Comparison of ENCODE assay signal across 9 mouse cellular contexts in the genomic region with DNA sequence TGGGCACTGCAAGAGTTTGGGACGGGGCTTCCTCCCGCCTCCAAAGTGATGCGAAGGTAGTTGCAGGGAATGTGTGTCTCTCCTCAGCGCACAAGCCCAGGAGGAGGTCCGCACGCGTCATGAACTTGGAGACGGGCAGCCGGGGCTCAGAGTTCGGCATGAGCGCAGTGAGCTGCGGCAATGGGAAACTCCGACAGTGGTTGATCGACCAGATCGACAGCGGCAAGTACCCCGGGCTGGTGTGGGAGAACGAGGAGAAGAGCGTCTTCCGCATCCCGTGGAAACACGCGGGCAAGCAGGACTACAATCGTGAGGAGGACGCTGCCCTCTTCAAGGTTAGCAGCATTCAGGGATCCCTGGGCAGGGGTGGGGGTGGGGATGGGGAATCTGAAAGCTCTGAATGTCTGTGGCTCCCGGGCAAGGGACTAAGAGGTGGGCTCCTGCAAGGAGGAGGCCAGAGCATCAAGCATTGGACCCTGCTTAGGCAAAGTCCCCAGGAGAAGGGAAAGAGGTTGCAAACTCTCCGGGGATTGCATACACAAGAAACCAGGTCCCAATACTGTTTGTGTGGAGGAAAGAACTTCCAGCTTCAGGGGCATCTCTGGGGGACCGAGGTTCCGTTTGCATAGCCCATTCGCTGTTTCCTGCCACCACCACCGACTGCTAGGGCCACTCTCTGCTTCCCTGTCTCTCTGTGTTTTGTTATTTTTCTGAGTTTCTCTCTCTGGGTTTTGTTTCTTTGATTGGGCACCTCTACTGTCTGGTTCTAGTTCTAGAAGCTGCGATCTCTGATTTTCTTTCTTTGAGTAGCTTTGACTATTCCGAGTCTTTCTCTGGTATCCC. TPM values are rescaled to one million over a fixed set of nuclear protein-coding genes. Genes with fewer than 3 reads are reported as not detected.
A peak's percentile ranks its signal among the peaks of the same experiment; 100 is the strongest.
DNase-seq lines count a peak whose midpoint lies in the region; ATAC-seq and TF ChIP-seq lines count a peak whose summit lies in the region.
"Had no signal": no experiment of that assay in that cellular context is flagged by ENCODE, and none has a peak within 500 bp of the region (broad histone marks: within the 10 kb centered on the region; RNA-seq: fewer than 3 reads in every experiment).

No protein-coding gene starts in this region.

- H3K4me1 ChIP-seq in testis, adult 2 months (ENCODE audit: control insufficient read depth, insufficient read depth, low read length) = peaks cover 13% of the 10 kb centered on the region
- H3K4me1 ChIP-seq in hindbrain, embryonic 13.5 days (replicated peaks) = peaks cover 24% of the 10 kb centered on the region
- H3K4me1 ChIP-seq in midbrain, embryonic 14.5 days (ENCODE audit: control insufficient read depth, insufficient read depth, low read length) = peaks cover 13% of the 10 kb centered on the region

- H3K4me3 ChIP-seq in testis, adult 2 months (ENCODE audit: control insufficient read depth, low read depth, low read length) = peak overlapping the region; percentile 34
- peak overlapping the region; percentile 38 for H3K4me3 ChIP-seq in hindbrain, embryonic 13.5 days
- peak overlapping the region; percentile 32 for H3K4me3 ChIP-seq in midbrain, embryonic 14.5 days (replicated peaks; ENCODE audit: low read depth, low read length)

- TF ChIP-seq POLR2A in testis, adult 2 months (IDR thresholded peaks at IDR 0.05; ENCODE audit: control insufficient read depth, low read depth, low read length) = no peak

- ATAC-seq in hindbrain, embryonic 13.5 days (ENCODE audit: low FRiP score) = peak; percentile 31; the same call in 1 of the 2 replicates
- ATAC-seq in midbrain, embryonic 14.5 days (ENCODE audit: low FRiP score, low TSS enrichment) = no peak

- H3K36me3 ChIP-seq in testis, adult 2 months (ENCODE audit: control insufficient read depth, insufficient read depth, low read length) = no peaks in the 10 kb centered on the region
- H3K36me3 ChIP-seq in hindbrain, embryonic 13.5 days = no peaks in the 10 kb centered on the region
- no peaks in the 10 kb centered on the region for H3K36me3 ChIP-seq in midbrain, embryonic 14.5 days (ENCODE audit: control insufficient read depth, insufficient read depth, low read length)

- no peak for TF ChIP-seq CTCF in testis, adult 2 months (IDR thresholded peaks at IDR 0.05; ENCODE audit: control insufficient read depth, insufficient read depth, insufficient replicate concordance, low read depth, low read length)

- peaks cover 2% of the 10 kb centered on the region; the same call in 1 of the 2 replicates for H3K27me3 ChIP-seq in testis, adult 2 months (ENCODE audit: control insufficient read depth, insufficient read depth, low read length)
- peaks cover 74% of the 10 kb centered on the region for H3K27me3 ChIP-seq in hindbrain, embryonic 13.5 days
- H3K27me3 ChIP-seq in midbrain, embryonic 14.5 days (ENCODE audit: control insufficient read depth, insufficient read depth, low read length) = peaks cover 55% of the 10 kb centered on the region

- H3K9me3 ChIP-seq in hindbrain, embryonic 13.5 days = no peaks in the 10 kb centered on the region
- no peaks in the 10 kb centered on the region for H3K9me3 ChIP-seq in midbrain, embryonic 14.5 days (ENCODE audit: control insufficient read depth, low read length)

- H3K9ac ChIP-seq in hindbrain, embryonic 13.5 days = 0 out of 2 replicates have a peak overlapping the region, but pooled peaks have one; percentile 2
- H3K9ac ChIP-seq in midbrain, embryonic 14.5 days (replicated peaks; ENCODE audit: low read length) = peak overlapping the region; percentile 0; the same call in 1 of the 2 replicates

- WGBS in hindbrain, embryonic 13.5 days = 1% methylated on average over 33 of the region's 33 CpGs
- 1% methylated on average over 33 of the region's 33 CpGs for WGBS in midbrain, embryonic 14.5 days

- H3K27ac ChIP-seq in testis, adult 2 months (ENCODE audit: control insufficient read depth, insufficient read depth, low read depth, low read length) = no peak overlapping the region
- H3K27ac ChIP-seq in hindbrain, embryonic 13.5 days = no peak overlapping the region
- no peak overlapping the region for H3K27ac ChIP-seq in midbrain, embryonic 14.5 days (replicated peaks; ENCODE audit: low read depth, low read length)

- DNase-seq in cerebellum, postnatal 14 days = peak; percentile 17 to 20
- DNase-seq in cerebellum, adult 9-11 months = no peak
- DNase-seq in testis, postnatal 14 days (ENCODE audit: low spot score) = no peak
- DNase-seq in midbrain, embryonic 14.5 days = peak; percentile 57
- no peak for DNase-seq in urinary bladder, postnatal 25 days (ENCODE audit: low spot score)
- DNase-seq in frontal cortex, adult 2 months (ENCODE audit: extremely low spot score in 1 of 2, low spot score in 1 of 2) = no peak

- peak overlapping the region; percentile 66 for H3K4me2 ChIP-seq in hindbrain, embryonic 13.5 days
- H3K4me2 ChIP-seq in midbrain, embryonic 14.5 days (ENCODE audit: low read length) = peak overlapping the region; percentile 57

RNA-seq across cellular contexts. Expression of gene Irf4, which starts 1.7 kb away (rescaled TPM):
- 0.26 and 0.30 TPM in 2 replicates for polyA plus RNA-seq in testis, adult 2 months (2012; rRNA removed)
- polyA plus RNA-seq in hindbrain, embryonic 13.5 days (2015; fragmentation: Nextera tagmentation; extraction: Ambion mirVana) = 0.12 and 0.21 TPM in 2 replicates
- 0.04 and 0.17 TPM in 2 replicates for polyA plus RNA-seq in midbrain, embryonic 14.5 days (2014; fragmentation: Nextera tagmentation; extraction: Ambion mirVana)
- polyA plus RNA-seq in frontal cortex, adult 2 months (2012; rRNA removed) = 0.19 and 0.22 TPM in 2 replicates
- polyA plus RNA-seq: C2C12 had no signal

Comparison
In these comparisons a context has a peak if more than half of its experiments do, and no peak if none do; other contexts are left out.
1. DNase-seq: peak in cerebellum, postnatal 14 days (2 of 2) and midbrain, embryonic 14.5 days (single experiment); none in cerebellum, adult 9-11 months (single experiment), testis, postnatal 14 days (single experiment), urinary bladder, postnatal 25 days (single experiment) and frontal cortex, adult 2 months (0 of 2).
2. Peak in every context shown above with its lines, with median percentiles within 50 percentile points of each other: H3K4me3 ChIP-seq.